Mouse (Mus musculus) hindbrain, embryonic 10.5 days (tissue): Measurements from ENCODE around the gene Pole3. TPM values are rescaled to one million over a fixed set of nuclear protein-coding genes. Genes with fewer than 3 reads are reported as not detected.

Source experiments
- DNase-seq: peaks from one replicate; pipeline ENCODE4 v3.0.0-alpha.2; 2017; ENCODE audit warnings: low spot score
- H3K27ac ChIP-seq: fragments of 300-500 bp; sonication (generic); 2 replicates; pipeline ENCODE4 v1.5.1; 2016; ENCODE audit warnings: mild to moderate bottlenecking, moderate library complexity
- H3K27me3 ChIP-seq: fragments of 300-500 bp; sonication (generic); 2 replicates; pipeline ENCODE4 v1.6.1; 2016; ENCODE audit warnings: mild to moderate bottlenecking; ENCODE audit not compliant: poor library complexity, insufficient read depth, severe bottlenecking
- H3K36me3 ChIP-seq: fragments of 300-500 bp; sonication (generic); 2 replicates; pipeline ENCODE4 v1.6.1; 2016; ENCODE audit warnings: mild to moderate bottlenecking, moderate library complexity
- H3K4me1 ChIP-seq: fragments of 300-500 bp; sonication (generic); replicated peaks from 2 replicates; pipeline ENCODE4 v1.6.1; 2016; ENCODE audit warnings: mild to moderate bottlenecking
- H3K4me3 ChIP-seq: fragments of 300-500 bp; sonication (generic); 2 replicates; pipeline ENCODE4 v1.5.1; 2016; ENCODE audit warnings: mild to moderate bottlenecking, moderate library complexity
- H3K9me3 ChIP-seq: fragments of 300-500 bp; sonication (generic); 2 replicates; pipeline ENCODE4 v1.6.1; 2016; ENCODE audit warnings: mild to moderate bottlenecking, moderate library complexity
- WGBS: fragments of 180-500 bp; shearing (Covaris S2); methylation state at CpG from one replicate; pipeline ENCODE4 v1.1.7; 2016; 5-methylcytosine and 5-hydroxymethylcytosine counted together
- polyA plus RNA-seq: library from polyadenylated mRNA; unstranded; fragments of >200 nt; fragmentation: Nextera tagmentation; extraction: Ambion mirVana; gene quantifications from 2 replicates; pipeline ENCODE4 v1.2.1, GENCODE M21; 2016

Gene Pole3
- polyA plus RNA-seq, 1 experiment from 2014 or later = 124 TPM

- Histone ChIP-seq H3K27ac (no peak overlapping the region), H3K27me3 (no peaks in the 10 kb centered on the region), H3K9me3 (no peaks in the 10 kb centered on the region), H3K36me3 (peaks cover 16% of the 10 kb centered on the region), H3K4me1 (peaks cover 8% of the 10 kb centered on the region), H3K4me3 (no peak overlapping the region)
- DNase-seq = no peak
- WGBS = 87% methylated on average over 4 of the region's 4 CpGs
Measured at GRCm38 (mm10) chr4:62500799-62501198, 24.1 kb downstream of the Pole3 start.

GRCm38 (mm10) chr4:62496815-62497214 is 28.1 kb downstream of the Pole3 start:
- Histone ChIP-seq H3K4me1 (peaks cover 4% of the 10 kb centered on the region), H3K9me3 (no peaks in the 10 kb centered on the region), H3K4me3 (no peak overlapping the region), H3K36me3 (peaks cover 16% of the 10 kb centered on the region), H3K27ac (no peak overlapping the region), H3K27me3 (no peaks in the 10 kb centered on the region)
- no peak for DNase-seq
- 87% methylated on average over 8 of the region's 8 CpGs for WGBS

DNA sequence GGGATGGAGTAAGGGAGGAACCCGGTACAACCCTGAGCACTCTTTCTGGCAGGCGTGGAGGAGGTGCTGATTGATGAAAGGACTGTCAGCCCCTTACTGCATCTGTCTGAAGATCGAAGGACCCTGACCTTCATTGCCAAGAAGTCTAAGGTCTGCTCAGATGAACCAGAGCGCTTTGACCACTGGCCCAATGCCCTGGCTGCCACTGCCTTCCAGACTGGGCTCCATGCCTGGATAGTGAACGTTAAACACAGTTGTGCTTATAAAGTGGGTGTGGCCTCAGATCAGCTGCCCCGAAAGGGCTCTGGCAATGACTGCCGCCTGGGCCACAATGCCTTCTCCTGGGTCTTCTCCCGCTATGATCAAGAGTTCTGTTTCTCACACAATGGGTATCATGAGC is 28.9 kb downstream of the Pole3 start:
- no peaks in the 10 kb centered on the region for H3K9me3 ChIP-seq
- no peak for DNase-seq
- no peak overlapping the region for H3K4me3 ChIP-seq
- no peaks in the 10 kb centered on the region for H3K27me3 ChIP-seq
- H3K36me3 ChIP-seq = peaks cover 16% of the 10 kb centered on the region
- no peak overlapping the region for H3K27ac ChIP-seq
- 81% methylated on average over 8 of the region's 8 CpGs for WGBS
- no peaks in the 10 kb centered on the region for H3K4me1 ChIP-seq

DNA sequence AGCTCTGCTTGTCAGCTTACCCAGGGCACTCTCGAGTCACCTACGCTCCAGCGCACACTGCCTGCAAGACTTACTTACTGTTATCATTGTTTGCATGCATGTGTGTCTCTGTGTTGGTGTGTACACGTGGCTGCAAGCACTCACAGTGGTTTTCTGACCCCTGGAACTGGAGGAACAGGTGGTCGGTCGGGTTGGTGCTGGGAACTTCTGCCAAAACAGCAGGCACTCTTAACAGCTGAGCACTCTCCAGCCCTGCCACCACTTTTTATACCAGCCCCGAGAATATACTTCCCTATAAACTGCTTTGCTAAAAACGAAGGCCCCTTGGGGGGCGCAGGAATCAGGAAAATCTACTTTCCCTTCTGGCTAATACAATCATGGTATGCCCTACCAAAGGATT is 30.6 kb downstream of the Pole3 start:
- WGBS = 74% methylated on average over 9 of the region's 9 CpGs
- no peaks in the 10 kb centered on the region for H3K4me1 ChIP-seq
- H3K27ac ChIP-seq = no peak overlapping the region
- peaks cover 10% of the 10 kb centered on the region for H3K36me3 ChIP-seq
- no peak overlapping the region for H3K4me3 ChIP-seq
- H3K27me3 ChIP-seq = no peaks in the 10 kb centered on the region
- no peak for DNase-seq
- H3K9me3 ChIP-seq = no peaks in the 10 kb centered on the region

GRCm38 (mm10) chr4:62492682-62493081 is 32.2 kb downstream of the Pole3 start:
- H3K27ac ChIP-seq = no peak overlapping the region
- WGBS = 89% methylated on average over 2 of the region's 2 CpGs
- no peaks in the 10 kb centered on the region for H3K36me3 ChIP-seq
- H3K4me1 ChIP-seq = peaks cover 7% of the 10 kb centered on the region; the same call in 1 of the 2 replicates
- no peak for DNase-seq
- no peaks in the 10 kb centered on the region for H3K27me3 ChIP-seq
- no peaks in the 10 kb centered on the region for H3K9me3 ChIP-seq
- H3K4me3 ChIP-seq = no peak overlapping the region

DNA sequence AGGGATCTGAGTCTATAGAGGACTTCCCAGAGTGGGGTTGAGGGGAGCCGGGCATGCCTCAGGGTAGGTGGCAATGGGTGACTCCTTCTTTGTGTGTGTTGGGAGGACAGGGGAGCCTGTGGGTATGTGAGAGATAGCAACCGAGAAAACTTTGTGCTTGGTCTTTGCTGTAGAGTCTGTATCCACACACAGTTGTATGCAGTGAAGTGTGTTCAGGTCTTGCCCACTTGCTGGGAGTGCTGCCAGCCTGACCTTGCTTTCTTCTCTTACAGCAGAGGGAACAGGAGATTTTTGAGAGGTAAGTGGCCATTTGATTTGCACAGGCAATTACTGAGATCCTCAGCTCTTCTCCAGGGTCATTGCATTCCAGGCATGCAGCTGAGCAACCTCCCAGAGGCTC is 37.0 kb downstream of the Pole3 start:
- no peak overlapping the region for H3K27ac ChIP-seq
- H3K4me3 ChIP-seq = no peak overlapping the region
- H3K27me3 ChIP-seq = no peaks in the 10 kb centered on the region
- peaks cover 8% of the 10 kb centered on the region; the same call in 1 of the 2 replicates for H3K4me1 ChIP-seq
- H3K36me3 ChIP-seq = no peaks in the 10 kb centered on the region
- 87% methylated on average over 2 of the region's 2 CpGs for WGBS
- no peak for DNase-seq
- H3K9me3 ChIP-seq = no peaks in the 10 kb centered on the region

GRCm38 (mm10) chr4:62487172-62487571 is 37.7 kb downstream of the Pole3 start:
- Histone ChIP-seq H3K27ac (no peak overlapping the region), H3K4me3 (no peak overlapping the region), H3K36me3 (no peaks in the 10 kb centered on the region), H3K4me1 (peaks cover 8% of the 10 kb centered on the region; the same call in 1 of the 2 replicates), H3K27me3 (peaks cover under 1% of the 10 kb centered on the region; the same call in 1 of the 2 replicates), H3K9me3 (no peaks in the 10 kb centered on the region)
- DNase-seq = no peak
- WGBS = 94% methylated on average over 5 of the region's 5 CpGs

GRCm38 (mm10) chr4:62486162-62486696 is 38.6 kb downstream of the Pole3 start:
- H3K9me3 ChIP-seq = no peaks in the 10 kb centered on the region
- no peak for DNase-seq
- H3K27me3 ChIP-seq = peaks cover 10% of the 10 kb centered on the region
- no peak overlapping the region for H3K4me3 ChIP-seq
- 92% methylated on average over 15 of the region's 15 CpGs for WGBS
- no peak overlapping the region for H3K27ac ChIP-seq
- H3K4me1 ChIP-seq = peaks cover 8% of the 10 kb centered on the region; the same call in 1 of the 2 replicates
- no peaks in the 10 kb centered on the region for H3K36me3 ChIP-seq

DNA sequence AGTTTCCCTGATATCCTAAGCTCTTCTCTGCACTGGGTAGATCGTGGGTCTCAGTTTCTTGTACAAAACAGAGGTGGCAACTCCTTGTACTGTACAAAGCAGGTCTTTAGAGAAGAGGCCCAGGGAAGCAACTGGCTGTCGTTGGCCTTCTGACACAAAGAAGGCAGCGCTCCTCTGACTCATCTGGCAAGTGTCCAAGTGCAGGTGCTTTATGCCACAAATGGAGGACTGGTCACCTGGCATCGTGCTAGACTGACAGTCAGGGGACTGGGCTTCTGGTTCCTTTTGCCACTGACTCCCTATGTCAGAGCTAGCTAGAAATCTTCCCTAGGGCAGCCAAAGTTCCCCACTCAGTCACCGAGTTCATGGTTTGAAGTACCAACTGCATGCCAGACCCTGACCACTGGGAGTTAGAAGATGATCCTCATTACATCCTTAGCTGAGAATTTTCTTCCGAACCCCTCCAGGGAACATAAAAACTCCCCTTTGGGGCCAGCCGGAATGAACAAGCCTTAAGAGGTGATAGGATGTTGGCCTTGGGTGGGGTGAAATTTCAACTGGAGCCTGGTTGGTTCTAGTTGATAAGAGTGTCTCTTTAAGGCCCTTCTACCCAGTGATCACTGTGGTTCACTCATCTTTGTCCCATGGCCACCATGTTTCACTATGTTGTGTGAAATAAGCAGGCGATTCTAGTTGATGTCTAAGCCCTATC is 39.3 kb downstream of the Pole3 start:
- Histone ChIP-seq H3K36me3 (no peaks in the 10 kb centered on the region), H3K27ac (no peak overlapping the region), H3K27me3 (peaks cover 17% of the 10 kb centered on the region), H3K4me1 (peaks cover 8% of the 10 kb centered on the region; the same call in 1 of the 2 replicates), H3K9me3 (no peaks in the 10 kb centered on the region), H3K4me3 (no peak overlapping the region)
- no peak for DNase-seq
- WGBS = 87% methylated on average over 8 of the region's 8 CpGs

- no peak for DNase-seq
- Histone ChIP-seq H3K27ac (no peak overlapping the region), H3K4me3 (no peak overlapping the region), H3K27me3 (peaks cover 23% of the 10 kb centered on the region), H3K4me1 (peaks cover 13% of the 10 kb centered on the region), H3K36me3 (no peaks in the 10 kb centered on the region), H3K9me3 (no peaks in the 10 kb centered on the region)
- WGBS = 79% methylated on average over 3 of the region's 3 CpGs
Measured at GRCm38 (mm10) chr4:62484928-62485327, 39.9 kb downstream of the Pole3 start.

- WGBS = 52% methylated on average over 10 of the region's 10 CpGs
- no peak overlapping the region for H3K27ac ChIP-seq
- no peak for DNase-seq
- H3K9me3 ChIP-seq = no peaks in the 10 kb centered on the region
- peaks cover 46% of the 10 kb centered on the region for H3K27me3 ChIP-seq
- peaks cover 12% of the 10 kb centered on the region for H3K4me1 ChIP-seq
- no peaks in the 10 kb centered on the region for H3K36me3 ChIP-seq
- H3K4me3 ChIP-seq = no peak overlapping the region
Measured at GRCm38 (mm10) chr4:62480709-62481605, 43.9 kb downstream of the Pole3 start.

DNA sequence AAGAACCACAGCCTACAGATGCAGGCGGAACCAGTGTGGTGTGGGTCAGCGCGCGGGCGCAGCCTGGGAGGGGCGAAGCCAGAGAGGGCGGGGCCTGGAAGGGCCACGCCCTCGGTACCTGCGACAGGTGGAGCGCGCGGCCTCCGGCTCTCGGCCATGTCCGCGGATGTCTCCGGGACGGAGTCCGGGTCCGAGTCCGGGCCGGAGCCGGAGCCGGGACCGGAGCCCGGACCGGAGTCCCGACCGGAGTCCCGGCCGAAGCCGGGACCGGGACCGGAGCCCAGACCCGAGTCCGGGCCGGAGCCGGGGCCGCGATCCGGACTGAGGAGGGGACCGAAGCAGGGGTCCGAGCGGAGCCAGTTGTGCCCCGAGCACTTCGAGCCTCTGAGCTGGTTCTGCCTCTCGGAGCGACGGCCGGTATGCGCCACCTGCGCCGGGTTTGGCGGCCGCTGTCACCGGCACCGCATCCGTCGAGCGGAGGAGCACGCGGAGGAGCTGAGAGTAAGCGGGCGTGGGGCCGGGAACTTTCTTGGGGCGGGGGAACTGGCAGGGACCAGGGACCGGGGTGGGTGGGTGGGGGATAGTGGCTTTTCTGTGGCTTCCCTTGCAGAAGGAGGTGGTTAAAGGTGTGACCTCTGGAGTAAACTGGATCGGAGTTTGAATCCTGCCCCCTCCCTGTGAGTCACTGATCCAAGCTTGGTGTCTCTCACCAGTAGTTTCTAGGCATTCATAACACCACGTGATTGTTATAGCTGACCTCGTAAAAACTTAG is 44.7 kb downstream of the Pole3 start, which contains the start of gene Bspry:
TSS of gene Bspry (plus strand) at position 117 of the 772 bp plus-strand sequence.
- peaks cover 46% of the 10 kb centered on the region for H3K27me3 ChIP-seq
- peak within 1 kb of the TSS; percentile 52 for H3K4me3 ChIP-seq
- no peaks in the 10 kb centered on the region for H3K36me3 ChIP-seq
- no peak within 1 kb of the TSS for H3K27ac ChIP-seq
- peak; percentile 41 for DNase-seq
- 3% methylated on average over 71 of the region's 71 CpGs for WGBS
- peaks cover 12% of the 10 kb centered on the region for H3K4me1 ChIP-seq
- H3K9me3 ChIP-seq = no peaks in the 10 kb centered on the region
